ENCODE assay signal across 8 mouse cellular contexts in the genomic region with DNA sequence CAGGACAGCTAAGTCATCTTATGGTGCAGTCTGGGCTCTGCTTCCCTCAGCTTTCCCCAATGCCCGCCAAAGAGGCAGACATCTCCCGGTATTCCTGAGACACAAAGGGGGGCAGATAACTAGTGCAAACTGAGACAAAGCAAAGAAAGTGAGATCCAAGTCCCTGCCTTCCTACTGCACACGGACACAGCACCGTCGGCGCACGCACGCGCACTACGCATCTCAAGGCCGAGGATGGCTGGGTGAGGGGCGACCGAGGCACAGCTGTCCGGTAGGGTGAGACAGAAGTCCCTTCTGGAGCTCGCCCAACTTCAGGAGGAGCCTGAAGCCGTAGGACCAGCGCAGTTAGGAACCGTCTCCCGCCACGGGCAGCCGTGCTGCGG. TPM values are rescaled to one million over a fixed set of nuclear protein-coding genes. Genes with fewer than 3 reads are reported as not detected.
A peak's percentile ranks its signal among the peaks of the same experiment; 100 is the strongest.
DNase-seq lines count a peak whose midpoint lies in the region; ATAC-seq lines count a peak whose summit lies in the region.

No protein-coding gene starts in this region.

- H3K9ac ChIP-seq in intestine, embryonic 14.5 days (ENCODE audit: low read length) = peak overlapping the region; percentile 92
- peak overlapping the region; percentile 93 for H3K9ac ChIP-seq in limb, embryonic 13.5 days
- H3K9ac ChIP-seq in midbrain, embryonic 13.5 days (replicated peaks) = peak overlapping the region; percentile 91
- H3K9ac ChIP-seq in stomach, embryonic 16.5 days (ENCODE audit: low read length) = peak overlapping the region; percentile 91

- H3K9me3 ChIP-seq in intestine, embryonic 14.5 days (ENCODE audit: control insufficient read depth, low read length) = no peaks in the 10 kb centered on the region
- H3K9me3 ChIP-seq in limb, embryonic 13.5 days = no peaks in the 10 kb centered on the region
- H3K9me3 ChIP-seq in midbrain, embryonic 13.5 days = no peaks in the 10 kb centered on the region
- H3K9me3 ChIP-seq in stomach, embryonic 16.5 days (replicated peaks; ENCODE audit: control insufficient read depth, low read length) = no peaks in the 10 kb centered on the region

- H3K4me2 ChIP-seq in intestine, embryonic 14.5 days (ENCODE audit: low read length) = peak overlapping the region; percentile 90
- H3K4me2 ChIP-seq in limb, embryonic 13.5 days (replicated peaks) = peak overlapping the region; percentile 79
- H3K4me2 ChIP-seq in midbrain, embryonic 13.5 days (replicated peaks) = peak overlapping the region; percentile 88
- peak overlapping the region; percentile 70 for H3K4me2 ChIP-seq in stomach, embryonic 16.5 days (ENCODE audit: low read depth, low read length)

- H3K27me3 ChIP-seq in intestine, embryonic 14.5 days (replicated peaks; ENCODE audit: control insufficient read depth, insufficient read depth, low read length) = no peaks in the 10 kb centered on the region
- no peaks in the 10 kb centered on the region for H3K27me3 ChIP-seq in limb, embryonic 13.5 days
- H3K27me3 ChIP-seq in midbrain, embryonic 13.5 days = no peaks in the 10 kb centered on the region
- H3K27me3 ChIP-seq in stomach, embryonic 16.5 days (ENCODE audit: control insufficient read depth, insufficient read depth, low read length) = no peaks in the 10 kb centered on the region

- WGBS in intestine, embryonic 14.5 days = under 1% methylated on average over 22 of the region's 22 CpGs
- under 1% methylated on average over 22 of the region's 22 CpGs for WGBS in limb, embryonic 13.5 days
- WGBS in midbrain, embryonic 13.5 days = 0% methylated on average over 22 of the region's 22 CpGs
- under 1% methylated on average over 22 of the region's 22 CpGs for WGBS in stomach, embryonic 16.5 days

- H3K4me3 ChIP-seq in intestine, embryonic 14.5 days (ENCODE audit: low read depth, low read length) = peak overlapping the region; percentile 82
- H3K4me3 ChIP-seq in limb, embryonic 13.5 days = peak overlapping the region; percentile 84
- peak overlapping the region; percentile 76 for H3K4me3 ChIP-seq in midbrain, embryonic 13.5 days (replicated peaks)
- peak overlapping the region; percentile 85 for H3K4me3 ChIP-seq in stomach, embryonic 16.5 days (replicated peaks; ENCODE audit: low read length)

- peak overlapping the region; percentile 96 for H3K27ac ChIP-seq in intestine, embryonic 14.5 days (ENCODE audit: low read depth)
- peak overlapping the region; percentile 95 for H3K27ac ChIP-seq in limb, embryonic 13.5 days
- peak overlapping the region; percentile 96 for H3K27ac ChIP-seq in midbrain, embryonic 13.5 days
- H3K27ac ChIP-seq in stomach, embryonic 16.5 days (ENCODE audit: low read length) = peak overlapping the region; percentile 94

- DNase-seq in ovary, adult 18-20 months (ENCODE audit: low spot score) = peak; percentile 63
- DNase-seq in ovary, postnatal 10 days (ENCODE audit: low spot score) = no peak
- peak; percentile 44 for DNase-seq in c-Kit-positive CD71-positive TER-119-negative erythroid progenitor cells, embryonic 14.5 days (ENCODE audit: low read depth)
- peak; percentile 65 for DNase-seq in forelimb bud, embryonic 11.5 days (ENCODE audit: low read depth, low spot score)
- no peak for DNase-seq in intestine, embryonic 14.5 days (ENCODE audit: low spot score)

- peaks cover 38% of the 10 kb centered on the region for H3K36me3 ChIP-seq in intestine, embryonic 14.5 days (ENCODE audit: control insufficient read depth, insufficient read depth, low read length)
- H3K36me3 ChIP-seq in limb, embryonic 13.5 days = peaks cover 35% of the 10 kb centered on the region
- peaks cover 28% of the 10 kb centered on the region for H3K36me3 ChIP-seq in midbrain, embryonic 13.5 days
- peaks cover 12% of the 10 kb centered on the region for H3K36me3 ChIP-seq in stomach, embryonic 16.5 days (ENCODE audit: control insufficient read depth, insufficient read depth, low read length)

- peak; percentile 84 for ATAC-seq in intestine, embryonic 14.5 days (replicated peaks; ENCODE audit: low FRiP score, low TSS enrichment, low read depth)
- ATAC-seq in limb, embryonic 13.5 days (ENCODE audit: low FRiP score, low read depth) = peak; percentile 85
- peak; percentile 91 for ATAC-seq in midbrain, embryonic 13.5 days
- ATAC-seq in stomach, embryonic 16.5 days (ENCODE audit: insufficient read depth, low FRiP score) = peak; percentile 76

- peaks cover 21% of the 10 kb centered on the region for H3K4me1 ChIP-seq in intestine, embryonic 14.5 days (replicated peaks; ENCODE audit: control insufficient read depth, insufficient read depth, low read length)
- H3K4me1 ChIP-seq in limb, embryonic 13.5 days = peaks cover 23% of the 10 kb centered on the region
- H3K4me1 ChIP-seq in midbrain, embryonic 13.5 days (replicated peaks) = peaks cover 32% of the 10 kb centered on the region
- H3K4me1 ChIP-seq in stomach, embryonic 16.5 days (ENCODE audit: control insufficient read depth, insufficient read depth, low read length) = peaks cover 11% of the 10 kb centered on the region

RNA-seq across cellular contexts. Expression of gene Ahsa2, which starts 0.5 kb away (rescaled TPM):
- polyA plus RNA-seq in intestine, embryonic 14.5 days (2014; fragmentation: Nextera tagmentation; extraction: Ambion mirVana) = 71.6 and 81.7 TPM in 2 replicates
- 101 and 108 TPM in 2 replicates for polyA plus RNA-seq in limb, embryonic 13.5 days (2015; fragmentation: Nextera tagmentation; extraction: Ambion mirVana)
- polyA plus RNA-seq in midbrain, embryonic 13.5 days (2015; fragmentation: Nextera tagmentation; extraction: Ambion mirVana) = 142 and 144 TPM in 2 replicates
- polyA plus RNA-seq in stomach, embryonic 16.5 days (2015; fragmentation: Nextera tagmentation; extraction: Ambion mirVana) = 56.9 and 62.8 TPM in 2 replicates

RNA-seq across cellular contexts. Expression of gene 1700093K21Rik, which starts 23.6 kb away (rescaled TPM):
- polyA plus RNA-seq in intestine, embryonic 14.5 days (2014; fragmentation: Nextera tagmentation; extraction: Ambion mirVana) = not detected in 2 replicates
- not detected in 2 replicates for polyA plus RNA-seq in limb, embryonic 13.5 days (2015; fragmentation: Nextera tagmentation; extraction: Ambion mirVana)
- polyA plus RNA-seq in midbrain, embryonic 13.5 days (2015; fragmentation: Nextera tagmentation; extraction: Ambion mirVana) = 0.16 TPM in 1 of 2 replicates, not detected in the other
- polyA plus RNA-seq in stomach, embryonic 16.5 days (2015; fragmentation: Nextera tagmentation; extraction: Ambion mirVana) = not detected in 2 replicates

Comparison
In these comparisons a context has a peak if more than half of its experiments do, and no peak if none do; other contexts are left out.
1. DNase-seq: peak in ovary, adult 18-20 months (single experiment), c-Kit-positive CD71-positive TER-119-negative erythroid progenitor cells, embryonic 14.5 days (single experiment) and forelimb bud, embryonic 11.5 days (single experiment); none in ovary, postnatal 10 days (single experiment) and intestine, embryonic 14.5 days (single experiment).
2. Peak in every context shown above with its lines, with median percentiles within 50 percentile points of each other: ATAC-seq, H3K27ac ChIP-seq, H3K4me2 ChIP-seq, H3K4me3 ChIP-seq and H3K9ac ChIP-seq.